Comparison of ENCODE assay signal across 3 mouse cellular contexts in genomic region chr3:142438630-142439029, GRCm38 (mm10). TPM values are rescaled to one million over a fixed set of nuclear protein-coding genes. Genes with fewer than 3 reads are reported as not detected.
"Had no signal": no experiment of that assay in that cellular context is flagged by ENCODE, and none has a peak within 500 bp of the region (broad histone marks: within the 10 kb centered on the region; RNA-seq: fewer than 3 reads in every experiment).

No protein-coding gene starts in this region.

RNA-seq across cellular contexts. Expression of gene Gbp5, which starts 55.1 kb away (rescaled TPM):
- polyA plus RNA-seq: midbrain, embryonic 10.5 days; midbrain, embryonic 12.5 days; myocyte had no signal
